Mouse (Mus musculus): ENCODE measurements around the gene Bhlhe23. TPM values are rescaled to one million over a fixed set of nuclear protein-coding genes. Genes with fewer than 3 reads are reported as not detected.

Gene Bhlhe23
- polyA plus RNA-seq, 1 experiment, result not detected

DNA sequence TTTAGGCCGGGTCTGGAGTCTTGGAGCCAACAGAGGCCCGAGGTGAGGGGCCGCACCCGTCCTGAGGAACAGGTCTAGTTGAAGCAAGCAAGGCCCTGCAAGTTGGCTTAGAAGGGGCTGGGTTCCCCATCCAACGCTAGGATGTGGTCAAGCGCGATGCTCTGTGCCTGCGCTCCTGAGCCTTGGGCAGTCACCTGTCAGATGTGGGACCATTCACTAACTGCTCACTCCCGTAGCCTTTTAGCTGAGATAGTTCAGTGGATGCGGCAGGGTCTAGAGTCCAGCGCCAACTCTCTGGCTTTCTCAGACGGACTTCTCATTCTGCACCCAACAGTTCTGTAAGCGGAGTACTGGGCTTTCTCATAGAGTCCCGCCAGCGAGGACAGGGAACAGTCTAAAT lies 1.1 kb downstream of the Bhlhe23 start:
- no peak for DNase-seq (ENCODE audit: low read depth)

DNA sequence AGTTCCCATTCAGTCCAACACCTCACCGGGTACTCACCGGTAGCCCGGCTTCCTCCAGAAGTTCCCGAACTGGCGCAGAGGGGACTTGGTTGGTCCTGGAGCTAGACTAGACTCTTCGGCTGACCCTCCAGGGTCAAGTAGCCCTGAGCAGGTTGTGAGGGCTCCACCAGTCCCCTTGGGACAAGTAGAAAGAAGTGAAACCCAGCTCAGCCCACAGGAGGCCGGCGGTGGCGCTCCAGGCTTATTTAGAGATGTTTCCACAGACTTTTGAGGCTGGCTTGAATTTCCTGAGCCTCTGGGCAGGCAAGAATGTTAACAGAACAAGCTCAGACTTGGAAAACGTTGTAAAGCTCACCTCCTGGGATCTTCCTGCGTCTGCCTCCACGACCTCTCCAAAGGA lies 1.5 kb downstream of the Bhlhe23 start:
- no peak for DNase-seq (ENCODE audit: low read depth)

DNA sequence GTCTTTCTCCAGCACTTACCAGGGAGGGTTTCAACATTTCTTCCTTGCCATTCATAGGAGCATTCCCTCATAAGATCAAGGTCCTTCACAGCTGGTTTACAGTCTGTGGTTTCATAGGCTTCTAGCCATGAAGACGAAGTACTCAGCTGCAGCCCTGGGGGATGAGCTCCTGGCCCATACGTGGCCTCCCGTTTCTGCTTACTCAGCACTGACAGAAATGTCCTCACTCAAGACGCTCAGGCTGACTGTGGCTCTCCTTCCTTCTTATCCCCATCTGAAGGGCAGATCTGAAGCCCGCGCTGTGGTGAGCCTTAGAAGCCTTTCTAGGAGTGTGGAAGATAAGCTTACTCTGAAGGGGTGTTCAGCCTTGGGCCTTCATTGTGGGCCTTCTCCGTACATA lies 11.0 kb downstream of the Bhlhe23 start:
- no peak for DNase-seq (ENCODE audit: low read depth)

DNA sequence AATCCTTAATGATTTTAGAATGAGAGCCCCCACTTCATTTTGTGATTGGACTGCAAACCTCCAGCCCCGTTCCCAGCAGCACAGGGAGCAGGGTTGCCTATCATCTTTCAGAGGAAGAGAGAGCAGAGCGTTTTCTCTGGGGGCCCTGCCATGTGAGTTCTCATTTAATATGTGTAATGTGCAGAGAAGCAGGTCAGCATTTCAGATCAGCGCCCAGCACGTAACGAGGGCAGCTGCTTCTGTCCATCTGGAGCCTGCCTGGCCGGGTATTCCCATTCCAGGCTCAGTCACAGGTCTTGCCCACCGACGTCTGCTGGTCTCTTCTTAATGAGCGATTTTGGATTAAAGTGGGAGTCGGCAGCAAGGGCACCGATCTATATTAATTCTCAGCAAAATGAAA lies 11.7 kb downstream of the Bhlhe23 start:
- DNase-seq (ENCODE audit: low read depth), result no peak

DNA sequence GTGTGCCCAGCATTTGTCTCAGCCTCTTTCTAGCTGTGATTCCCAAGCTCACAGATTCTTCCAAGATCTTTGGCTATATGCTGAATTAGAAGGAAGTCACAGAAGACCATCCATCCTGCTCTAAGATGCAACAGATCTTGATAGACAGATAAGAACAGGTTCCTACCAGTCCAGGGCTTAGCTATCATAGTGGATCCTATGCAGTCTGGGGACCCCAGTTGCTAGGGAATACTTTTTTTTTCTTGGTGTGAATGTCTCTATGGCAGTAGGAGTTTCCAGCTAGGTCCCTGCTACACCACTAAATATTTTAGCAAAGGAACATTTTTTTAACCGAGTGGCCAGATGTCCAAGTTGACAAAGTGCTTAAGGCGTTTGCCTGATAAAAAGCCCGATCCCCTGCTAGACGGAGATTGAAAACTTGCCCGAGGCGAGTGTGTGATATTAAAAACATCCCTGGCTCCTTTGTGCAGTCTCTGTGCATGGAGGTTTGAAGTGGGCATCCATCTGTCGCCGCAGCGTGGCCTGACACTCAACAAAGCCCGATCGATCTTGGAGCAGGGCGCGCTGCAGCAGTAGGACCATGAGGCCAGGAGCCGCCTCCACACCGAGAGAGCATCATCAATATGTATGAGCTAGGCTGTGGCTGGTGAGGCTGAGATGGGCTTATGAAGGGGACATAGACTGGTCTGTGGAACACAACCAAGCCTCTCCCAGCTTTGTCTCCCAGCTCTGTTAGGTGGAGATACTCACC lies 18.0 kb downstream of the Bhlhe23 start:
- DNase-seq (ENCODE audit: low read depth), result no peak

DNA sequence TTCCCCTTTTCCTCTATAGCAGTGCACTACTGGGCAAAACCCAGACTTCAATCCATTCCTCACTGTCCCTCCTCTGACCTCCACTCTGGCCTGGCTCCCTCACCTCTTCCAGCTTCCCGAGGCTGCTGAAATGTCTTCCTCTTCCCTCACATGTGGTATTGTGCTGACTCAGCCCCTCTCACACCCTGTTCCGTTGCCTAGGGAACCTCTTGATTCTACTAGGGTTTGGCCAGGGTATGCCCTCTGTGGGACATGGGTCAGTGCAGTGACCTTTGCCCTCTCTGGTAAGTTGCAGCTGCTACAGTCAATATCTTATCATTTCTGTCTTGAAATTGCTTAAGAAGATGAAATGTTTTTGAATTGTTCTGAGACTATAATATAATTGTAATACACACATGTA lies 19.9 kb downstream of the Bhlhe23 start:
- no peak for DNase-seq (ENCODE audit: low read depth)

DNA sequence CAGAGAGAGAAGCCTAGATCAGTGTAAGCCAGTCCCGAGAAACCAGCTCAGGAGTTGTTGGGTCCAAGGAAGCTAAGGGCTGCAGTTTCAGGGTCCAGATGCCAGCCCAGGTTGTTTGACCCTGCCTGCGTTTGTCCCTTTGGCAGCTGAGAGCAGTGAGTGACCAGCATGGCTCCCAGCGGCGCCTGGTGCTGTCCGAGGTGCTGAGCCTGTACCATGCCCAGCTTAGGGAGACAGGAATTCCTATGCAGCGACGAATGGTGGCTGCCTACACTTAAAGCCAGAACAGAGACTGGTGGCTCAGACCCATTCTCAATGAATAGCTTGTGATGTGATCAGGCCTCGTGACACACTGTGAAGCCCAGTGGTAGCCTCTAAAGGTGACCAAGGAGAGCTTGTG lies 20.8 kb downstream of the Bhlhe23 start:
- DNase-seq (ENCODE audit: low read depth), result no peak

DNA sequence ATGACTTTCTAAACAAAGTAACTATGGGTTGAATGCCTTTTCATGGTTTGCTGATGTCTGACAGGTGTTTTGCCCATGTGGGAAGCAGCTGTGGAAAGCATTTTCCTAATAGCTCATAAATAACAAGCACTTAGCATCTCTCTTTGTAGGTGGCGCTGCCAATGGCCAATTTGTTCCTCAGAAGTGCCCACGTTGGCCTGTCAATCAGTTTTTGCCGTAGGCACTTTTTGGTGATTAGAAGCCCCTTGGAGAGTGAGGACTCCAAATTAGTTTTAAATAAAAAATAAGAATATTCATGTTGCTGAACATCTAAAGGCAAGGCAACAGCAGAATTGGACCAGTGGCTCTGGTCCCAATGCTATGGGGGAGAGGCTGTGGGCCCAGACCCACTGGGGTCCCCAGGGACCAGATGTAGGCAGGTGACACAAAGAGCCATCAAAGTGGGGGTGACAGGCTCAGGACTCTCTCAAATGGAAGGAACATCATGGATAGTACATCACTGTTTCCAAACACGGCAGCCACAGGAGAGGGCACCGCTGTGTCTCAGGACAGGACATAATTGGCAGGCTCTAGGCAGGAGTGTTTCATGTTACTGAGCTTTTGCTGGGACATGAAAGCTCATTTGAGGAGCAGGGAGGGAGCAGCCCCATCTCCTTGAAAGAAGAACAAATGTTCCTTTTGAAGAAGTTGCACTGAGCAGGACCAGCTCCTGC lies 21.6 kb downstream of the Bhlhe23 start:
- DNase-seq (ENCODE audit: low read depth), result no peak

DNA sequence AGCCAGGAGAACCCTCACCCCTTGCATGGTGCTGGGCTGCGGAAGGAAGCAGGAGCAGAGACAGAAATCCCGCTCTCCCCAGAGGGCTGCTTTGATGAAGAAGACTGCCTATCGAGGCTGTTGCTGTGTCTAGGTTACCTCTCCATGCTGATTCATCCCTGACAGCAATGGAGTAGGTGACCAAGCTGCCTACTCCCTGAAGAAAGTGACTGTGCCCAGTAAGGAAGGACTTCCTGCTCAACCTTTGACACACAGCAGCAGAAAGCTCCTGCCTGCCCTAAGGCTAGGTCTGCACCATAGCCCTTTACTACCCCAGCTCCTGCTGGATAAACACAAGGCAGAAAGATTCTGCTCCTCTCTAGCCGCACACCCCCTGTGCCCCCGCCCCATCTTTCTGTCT lies 27.8 kb downstream of the Bhlhe23 start:
- DNase-seq (ENCODE audit: low read depth), result no peak

DNA sequence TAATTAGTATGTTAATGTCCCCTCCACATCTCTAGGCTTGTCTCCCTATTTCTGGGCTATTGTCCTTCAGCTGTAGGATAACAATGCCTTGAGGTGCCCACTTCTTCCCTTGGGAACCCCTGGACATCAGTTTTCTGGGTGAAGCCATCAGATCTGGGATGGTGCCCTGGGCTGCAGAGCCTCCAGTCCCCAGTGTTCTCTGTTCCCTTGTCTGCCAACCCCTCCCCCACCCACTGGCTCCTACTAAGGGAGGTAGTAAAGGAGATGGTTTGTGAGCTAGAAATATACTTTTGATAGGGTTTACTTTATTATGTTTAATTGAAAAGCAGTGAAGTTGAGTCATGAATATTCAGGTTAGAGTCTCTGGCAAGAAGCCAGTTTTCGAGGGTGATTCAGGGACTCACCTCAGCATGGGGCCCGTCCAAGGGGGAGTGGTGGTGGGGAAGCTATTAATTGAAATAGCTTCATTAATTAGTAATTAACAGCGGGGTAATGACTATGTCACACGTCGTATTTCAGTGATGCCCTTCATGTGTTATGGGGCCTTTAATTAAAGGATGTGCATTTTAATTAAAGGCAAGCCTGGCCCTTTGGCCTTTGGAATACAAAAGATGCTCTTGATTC lies 30.0 kb downstream of the Bhlhe23 start:
- DNase-seq (ENCODE audit: low read depth), result no peak

DNA sequence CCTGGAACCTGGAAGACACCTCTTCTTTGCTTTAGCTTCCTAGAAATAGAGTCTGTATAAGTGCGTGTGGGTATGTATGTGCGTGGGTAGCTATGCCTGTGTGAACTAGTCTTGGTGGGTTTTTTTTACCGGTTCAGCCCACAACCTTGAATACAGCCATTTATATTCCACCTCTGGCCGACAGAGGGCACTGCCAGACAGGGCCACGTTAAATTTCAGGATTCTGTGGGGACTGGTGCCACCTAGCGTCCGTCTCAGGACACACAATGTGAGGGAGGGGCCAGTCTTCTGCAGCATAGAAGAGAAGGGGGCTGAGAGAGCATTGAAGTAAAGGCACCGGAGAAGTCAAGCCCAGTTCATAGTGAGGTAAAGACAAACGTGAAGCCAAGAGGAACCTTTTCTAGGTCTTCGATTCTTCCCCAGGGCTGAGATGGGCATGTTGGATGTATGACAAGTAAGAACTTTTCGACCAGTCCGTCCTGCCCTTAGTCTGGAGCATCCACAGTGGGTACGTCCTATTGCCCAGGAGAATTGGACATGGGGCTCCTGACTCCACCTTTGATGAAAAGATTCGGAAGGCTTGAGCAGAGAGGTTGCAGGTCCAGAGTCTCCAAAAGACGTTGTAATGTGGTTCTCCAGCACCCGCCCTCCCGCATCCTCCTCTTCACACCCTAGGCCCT lies 31.3 kb downstream of the Bhlhe23 start:
- DNase-seq (ENCODE audit: low read depth), result no peak

DNA sequence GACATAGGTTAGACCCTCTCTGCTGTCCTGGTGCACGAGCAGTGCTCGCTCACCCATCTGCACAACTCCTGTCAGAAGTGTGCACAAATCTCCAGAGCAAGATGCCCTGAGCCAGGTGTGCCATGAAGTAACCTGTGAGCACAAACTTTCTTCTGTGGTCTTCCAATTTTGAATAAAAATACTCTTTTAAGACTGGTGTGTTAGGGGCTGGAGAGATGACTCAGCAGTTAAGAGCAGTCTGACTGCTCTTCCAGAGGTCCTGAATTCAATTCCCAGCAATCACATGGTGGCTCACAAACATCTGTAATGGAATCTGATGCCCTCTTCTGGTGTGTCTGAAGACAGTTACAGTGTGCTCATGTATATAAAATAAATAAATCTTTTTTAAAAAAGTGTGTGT lies 33.4 kb downstream of the Bhlhe23 start:
- no peak for DNase-seq (ENCODE audit: low read depth)

DNA sequence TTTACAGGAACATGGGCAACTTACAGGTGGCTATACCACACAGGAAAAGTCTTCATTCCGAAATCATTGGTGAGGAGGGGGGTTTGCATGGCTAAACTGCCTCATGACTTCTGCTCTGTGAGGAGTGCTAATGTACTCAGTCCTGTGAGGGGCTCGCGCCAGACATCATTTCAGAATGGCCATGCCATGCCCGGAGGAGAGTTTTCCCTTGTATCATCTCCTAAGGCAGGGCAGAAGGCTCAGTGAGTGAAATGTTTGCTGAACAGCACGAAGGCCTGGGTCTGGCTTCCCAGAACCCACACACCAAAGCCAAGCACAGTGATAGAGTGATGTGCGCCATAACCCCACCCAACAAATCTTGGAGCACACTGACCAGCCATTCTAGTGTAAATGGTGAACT lies 33.9 kb downstream of the Bhlhe23 start:
- no peak for DNase-seq (ENCODE audit: low read depth)

DNA sequence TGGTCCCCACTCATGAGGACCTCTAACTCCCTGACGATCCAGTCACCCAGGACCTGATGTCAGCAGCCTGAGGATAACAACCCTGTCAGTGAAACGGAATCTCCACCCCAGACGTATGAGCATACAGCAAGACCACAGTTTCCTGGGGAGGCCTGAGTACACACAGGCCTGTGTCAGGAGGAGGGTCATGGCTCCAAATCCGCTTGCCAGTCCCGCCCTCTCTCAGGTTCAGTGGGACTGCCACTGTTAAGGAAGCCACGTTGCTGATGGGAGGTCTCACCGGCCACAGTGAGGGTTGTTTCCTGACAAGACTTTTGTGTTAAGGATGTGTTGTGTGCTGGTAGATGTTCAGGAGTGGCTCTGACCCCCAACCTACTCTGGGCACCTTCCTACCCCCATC lies 35.3 kb downstream of the Bhlhe23 start:
- DNase-seq (ENCODE audit: low read depth), result no peak

DNA sequence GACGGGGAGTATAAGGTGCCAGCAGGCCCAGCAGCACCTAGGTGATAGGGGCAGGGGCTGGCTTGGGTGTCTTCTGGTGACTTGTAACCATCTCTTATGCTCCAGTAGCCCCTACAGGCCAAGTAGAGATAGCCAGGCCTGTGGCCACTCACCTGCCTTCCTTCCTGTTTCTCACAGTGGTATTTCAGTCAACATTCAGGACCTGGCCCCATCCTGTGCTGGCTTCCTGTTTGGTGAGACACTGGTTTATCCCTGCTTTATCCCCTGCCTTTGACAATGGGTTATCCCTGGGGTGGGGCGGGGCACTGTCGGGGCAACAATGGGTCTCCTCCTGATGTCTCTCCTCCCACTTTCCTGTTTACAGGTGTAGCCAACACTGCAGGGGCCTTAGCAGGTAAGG lies 36.4 kb downstream of the Bhlhe23 start:
- no peak for DNase-seq (ENCODE audit: low read depth)

DNA sequence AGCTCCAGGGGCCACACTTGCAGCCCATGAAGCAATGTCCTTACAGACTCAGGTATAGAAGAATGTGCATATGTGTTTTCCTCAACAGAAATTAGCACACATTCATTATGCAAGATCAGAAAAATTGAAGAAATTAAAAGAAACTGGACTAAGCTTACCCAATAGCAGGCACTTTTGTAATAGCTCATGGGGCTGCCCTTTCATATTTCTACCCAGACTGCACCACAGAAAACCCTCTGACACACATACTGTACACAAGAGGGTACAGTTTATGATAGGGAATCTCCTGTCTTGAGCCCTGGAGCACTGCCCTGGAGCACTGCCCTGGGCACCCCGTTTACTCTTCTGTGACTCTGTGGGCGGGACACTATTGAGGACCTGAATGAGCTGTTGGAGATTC lies 38.7 kb downstream of the Bhlhe23 start:
- no peak for DNase-seq (ENCODE audit: low read depth)

DNA sequence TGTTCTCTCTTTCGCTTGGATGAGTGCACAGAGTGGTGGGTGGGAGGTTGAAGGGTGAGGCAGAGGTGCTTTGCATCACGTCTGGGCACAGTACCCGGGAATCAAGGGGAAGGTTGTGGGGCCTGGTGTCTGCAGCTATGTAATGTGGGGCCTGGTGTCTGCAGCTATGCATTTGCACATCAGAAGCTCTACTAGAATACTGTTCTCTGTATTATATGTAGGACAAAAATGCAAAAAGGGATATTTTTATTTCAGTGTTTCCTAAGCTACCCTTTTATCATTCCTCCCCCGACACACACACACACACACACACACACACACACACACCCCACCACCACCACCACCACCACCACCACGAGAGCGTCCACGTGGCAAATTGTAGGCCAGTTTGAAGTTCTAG lies 41.5 kb downstream of the Bhlhe23 start:
- no peak for DNase-seq (ENCODE audit: low read depth)

DNA sequence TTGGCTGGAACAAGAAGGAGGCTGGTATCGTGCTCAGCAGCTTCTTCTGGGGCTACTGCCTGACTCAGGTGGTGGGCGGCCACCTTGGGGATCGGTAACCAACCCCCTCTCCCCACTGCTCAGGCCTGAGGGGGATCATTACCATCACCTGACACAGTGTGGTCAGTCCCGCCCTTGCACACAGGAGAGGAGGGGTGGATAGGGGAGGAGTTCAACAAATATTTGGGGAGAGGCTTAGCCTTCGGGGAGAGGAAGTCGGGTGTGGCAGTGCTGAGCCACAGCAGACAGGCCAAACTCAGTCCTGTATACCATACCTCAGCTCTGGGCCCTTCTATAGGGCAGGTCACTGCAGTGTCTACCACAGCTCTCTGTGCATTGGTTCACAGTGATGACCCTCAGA lies 44.7 kb downstream of the Bhlhe23 start:
- no peak for DNase-seq (ENCODE audit: low read depth)

DNA sequence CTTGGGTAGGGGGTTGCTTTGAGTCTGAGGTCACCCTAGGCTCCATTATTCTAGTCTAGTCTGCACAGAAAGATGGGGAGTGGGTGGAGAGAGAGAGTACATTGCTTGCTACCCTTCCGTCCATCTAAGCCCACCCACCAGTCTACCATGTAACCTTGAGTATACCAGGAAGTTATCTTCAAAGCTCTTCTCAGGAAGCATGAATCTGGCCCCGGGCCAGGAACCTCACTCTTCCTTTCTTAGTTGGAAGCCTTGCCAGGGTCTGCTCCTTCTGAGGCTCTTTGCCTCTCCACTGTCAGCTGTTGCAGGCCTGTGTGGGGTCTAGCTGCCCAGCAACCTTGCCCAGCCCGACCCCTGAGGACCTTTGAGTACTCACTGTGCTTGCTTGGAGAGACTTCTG lies 45.7 kb downstream of the Bhlhe23 start:
- DNase-seq (ENCODE audit: low read depth), result no peak

DNA sequence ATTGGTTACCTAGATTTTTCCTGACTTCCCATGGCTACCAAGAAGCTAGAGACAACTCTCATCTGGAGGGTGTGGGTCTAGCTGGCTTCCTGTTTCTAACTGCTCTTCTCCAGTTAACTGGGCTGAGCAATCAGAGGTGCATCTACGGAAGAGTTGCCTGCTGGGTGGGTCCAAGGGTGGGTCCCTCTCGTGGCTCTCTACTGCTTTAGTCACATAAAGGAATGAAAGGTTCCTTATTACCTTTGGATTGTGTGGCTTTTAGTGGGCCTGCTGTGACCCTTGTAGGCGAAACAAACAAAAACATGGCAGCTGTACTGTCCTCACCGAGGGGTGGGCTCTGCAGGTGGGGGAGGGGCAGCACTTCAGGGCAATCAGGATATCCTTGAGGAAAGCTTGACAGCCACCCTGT lies 49.1 kb downstream of the Bhlhe23 start:
- DNase-seq (ENCODE audit: low read depth), result no peak

DNA sequence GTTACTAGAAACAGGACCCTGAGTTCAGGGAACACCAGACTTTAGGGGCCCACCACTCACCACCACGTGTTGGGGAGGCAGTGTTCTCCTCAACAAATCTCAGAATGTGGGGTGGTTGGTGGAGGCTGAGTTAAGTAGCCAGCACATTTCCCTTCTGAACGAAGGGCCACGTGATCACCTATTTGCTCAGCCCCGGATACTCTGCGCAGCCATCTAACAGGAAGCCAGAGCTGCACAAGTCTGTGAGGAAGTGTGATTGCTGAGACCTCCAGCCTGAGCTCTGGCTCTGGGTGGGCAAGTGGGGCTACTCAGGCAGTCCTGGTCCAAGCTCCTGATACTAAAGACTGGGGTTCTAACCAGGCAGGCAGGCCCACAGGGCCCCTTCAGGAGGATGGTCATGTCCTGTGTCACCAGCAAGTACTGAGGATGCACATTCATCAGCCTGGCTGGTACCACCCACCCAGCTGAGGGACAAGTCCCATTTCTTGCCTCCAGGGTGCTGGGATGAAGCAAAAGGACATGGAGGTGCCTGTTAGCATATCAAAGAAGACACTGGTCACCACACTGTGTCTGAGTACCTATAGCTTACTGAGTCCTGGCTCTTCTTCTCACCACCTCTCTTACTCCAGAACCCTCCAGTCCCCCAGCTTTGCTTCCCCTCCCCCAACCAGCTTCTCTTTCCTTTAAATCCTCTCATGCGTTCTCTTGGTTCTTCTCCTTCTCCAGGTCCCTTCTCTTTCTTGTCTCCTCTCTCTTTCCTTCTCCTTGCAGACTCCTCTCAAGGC lies 49.9 kb downstream of the Bhlhe23 start:
- DNase-seq (ENCODE audit: low read depth), result no peak

All from gonadal fat pad, adult 2 months (tissue).